Mouse (Mus musculus) cerebellum, adult 2 months (tissue): ENCODE measurements around the gene Yipf2. TPM values are rescaled to one million over a fixed set of nuclear protein-coding genes. Genes with fewer than 3 reads are reported as not detected.
A peak's percentile ranks its signal among the peaks of the same experiment; 100 is the strongest.

Experiments used
- DNase-seq, 2 experiments: peaks; one replicate each; pipeline ENCODE4 v3.0.0; 2021
- H3K27ac ChIP-seq: fragments of 200-500 bp; 2 replicates; pipeline ENCODE4 v1.5.1; 2012; ENCODE audit warnings: low read length, control low read depth, inconsistent platforms; ENCODE audit not compliant: insufficient read depth
- H3K27me3 ChIP-seq: fragments of 200-500 bp; 2 replicates; pipeline ENCODE4 v1.6.1; 2012; ENCODE audit warnings: inconsistent platforms, mild to moderate bottlenecking, low read length, moderate library complexity; ENCODE audit not compliant: control insufficient read depth, insufficient read depth
- H3K4me1 ChIP-seq: fragments of 200-500 bp; 2 replicates; pipeline ENCODE4 v1.6.1; 2011; ENCODE audit warnings: low read length; ENCODE audit not compliant: control insufficient read depth, insufficient read depth
- H3K4me3 ChIP-seq: fragments of 200-500 bp; replicated peaks from 2 replicates; pipeline ENCODE3; 2011; ENCODE audit warnings: mild to moderate bottlenecking, low read depth, low read length, control low read depth; ENCODE audit not compliant: insufficient read depth
- CTCF ChIP-seq: fragments of 200-500 bp; IDR thresholded peaks from 2 replicates; pipeline ENCODE4 v1.5.1; 2011; ENCODE audit warnings: low read depth, mild to moderate bottlenecking, control low read depth, low read length, moderate library complexity, borderline replicate concordance; ENCODE audit not compliant: insufficient read depth
- POLR2A ChIP-seq: fragments of 200-500 bp; IDR thresholded peaks from 2 replicates; pipeline ENCODE4 v1.6.1; 2011; ENCODE audit warnings: low read length, control low read depth, borderline replicate concordance; ENCODE audit not compliant: insufficient read depth
- WGBS: fragments of 180-500 bp; shearing (Covaris S2); methylation state at CpG from one replicate; pipeline ENCODE4 v1.1.7; 2018; 5-methylcytosine and 5-hydroxymethylcytosine counted together
- polyA plus RNA-seq: library from polyadenylated mRNA; depleted of rRNA; stranded (reverse); fragments of >200 nt; gene quantifications from 2 replicates; pipeline ENCODE4 v1.2.3, GENCODE M21; 2012

Gene Yipf2
- polyA plus RNA-seq, 1 experiment = 30.9 TPM

DNA sequence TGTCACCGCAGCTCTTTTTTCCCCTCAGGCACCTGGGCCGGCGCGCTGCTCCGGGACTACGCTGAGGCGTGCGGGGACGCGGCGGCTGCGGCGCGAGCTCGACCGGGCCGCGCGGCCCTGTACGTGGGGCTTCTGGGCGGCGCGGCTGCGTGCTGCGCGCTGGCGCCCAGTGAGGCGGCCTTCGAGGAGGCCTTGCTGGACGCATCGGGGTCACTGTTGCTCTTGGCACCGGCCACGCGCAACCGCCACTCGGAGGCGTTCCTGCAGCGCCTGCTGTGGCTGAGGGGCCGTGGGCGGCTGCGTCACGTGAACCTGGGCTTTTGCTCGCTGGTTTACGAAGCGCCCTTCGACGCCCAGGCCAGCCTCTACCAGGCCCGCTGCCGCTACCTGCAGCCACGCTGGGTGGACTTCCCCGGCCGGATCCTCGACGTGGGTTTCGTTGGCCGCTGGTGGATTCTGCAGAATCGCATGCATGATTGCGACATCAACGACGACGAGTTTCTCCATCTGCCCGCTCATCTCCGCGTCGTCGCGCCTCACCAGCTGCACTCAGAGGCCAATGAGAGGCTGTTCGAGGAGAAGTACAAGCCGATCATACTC lies 594 bp upstream of the Yipf2 start:
- Histone ChIP-seq H3K4me3 (peak overlapping the region; percentile 93), H3K4me1 (peaks cover 8% of the 10 kb centered on the region; the same call in 1 of the 2 replicates), H3K27ac (peak overlapping the region; percentile 30), H3K27me3 (no peaks in the 10 kb centered on the region)
- TF ChIP-seq POLR2A (no peak), CTCF (no peak)
- DNase-seq = peak in 1 of 2 experiments; percentile 59
- WGBS = under 1% methylated on average over 69 of the region's 69 CpGs

DNA sequence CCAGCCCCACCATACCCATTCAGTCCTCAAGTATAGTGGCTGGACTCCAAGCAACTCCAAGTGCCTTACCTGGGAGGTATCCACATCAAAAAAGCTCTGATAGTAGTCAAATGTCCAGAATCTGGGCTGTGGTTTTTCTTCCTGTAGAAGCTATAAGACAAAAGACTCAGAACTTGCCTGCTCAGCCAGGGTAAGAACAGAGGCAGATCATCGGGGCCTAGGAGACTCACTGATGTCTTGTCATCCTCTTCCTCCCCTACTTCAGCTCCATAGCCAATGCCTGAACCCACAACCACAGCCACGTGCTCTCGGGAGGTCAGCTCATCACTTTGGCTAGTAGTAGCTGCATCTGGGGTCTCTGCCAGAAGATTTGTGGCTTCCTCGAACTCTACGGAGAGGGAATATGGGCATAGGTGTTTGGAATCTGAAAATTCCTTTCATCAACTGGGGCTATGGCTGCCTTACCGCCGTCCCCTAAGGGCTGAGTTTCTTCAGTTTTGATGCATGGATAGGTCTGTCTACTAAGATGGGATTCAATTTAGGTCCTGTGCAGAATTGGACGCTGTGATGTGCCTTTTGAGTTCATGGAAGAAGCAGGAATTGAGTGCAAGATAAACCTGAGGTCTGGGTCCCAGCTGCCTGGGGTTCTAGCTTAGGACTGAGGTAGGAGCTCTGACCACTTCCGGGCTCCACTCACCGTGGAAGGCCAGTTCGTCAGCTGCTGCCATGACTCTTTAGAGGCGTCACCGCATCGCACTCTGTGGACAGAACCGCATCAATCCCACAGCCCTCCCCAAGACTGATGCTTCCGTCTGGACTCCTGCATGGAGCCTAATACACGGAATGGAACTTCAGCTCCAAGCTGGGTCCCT lies 561 bp downstream of the Yipf2 start:
- H3K27ac ChIP-seq = peak overlapping the region; percentile 68
- no peaks in the 10 kb centered on the region for H3K27me3 ChIP-seq
- WGBS = 9% methylated on average over 17 of the region's 17 CpGs
- no peak for TF ChIP-seq POLR2A
- no peak for TF ChIP-seq CTCF
- H3K4me1 ChIP-seq = peaks cover 8% of the 10 kb centered on the region; the same call in 1 of the 2 replicates
- H3K4me3 ChIP-seq = peak overlapping the region; percentile 93
- peak in 1 of 2 experiments; percentile 41 for DNase-seq

DNA sequence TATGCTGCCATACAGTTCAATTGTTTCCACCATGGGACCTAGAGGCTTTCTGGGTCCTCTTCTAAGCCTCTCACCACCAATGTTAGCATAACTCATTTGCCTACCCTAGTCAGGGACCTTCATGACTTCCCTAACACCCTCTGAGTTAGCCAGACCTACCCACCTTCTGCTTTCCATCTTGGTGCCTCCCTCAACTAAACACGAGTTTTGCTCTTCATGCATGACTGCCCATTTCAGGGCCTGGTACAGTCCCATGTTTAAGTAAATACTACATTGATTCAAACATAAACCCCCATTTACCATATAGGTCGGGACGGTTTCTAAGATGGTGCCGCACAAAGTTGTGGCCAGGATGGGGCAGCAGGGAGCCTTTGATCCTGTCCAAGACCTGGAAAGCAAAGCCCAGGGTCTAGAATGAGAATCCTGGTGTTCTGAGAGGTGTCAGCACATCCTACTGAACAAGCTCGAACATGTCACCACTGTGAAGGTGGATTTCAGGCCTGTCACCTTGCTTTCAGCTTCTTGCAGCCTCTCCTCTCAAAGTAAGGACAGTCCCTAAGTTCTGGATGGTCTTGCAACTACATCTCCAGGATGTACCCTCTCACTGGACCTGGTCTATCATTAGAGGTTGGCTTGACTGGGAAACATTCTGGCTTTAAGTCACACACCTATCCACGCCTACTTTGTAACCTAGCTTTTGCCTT lies 1.3 kb downstream of the Yipf2 start:
- peaks cover 8% of the 10 kb centered on the region; the same call in 1 of the 2 replicates for H3K4me1 ChIP-seq
- DNase-seq = no peak
- WGBS = 68% methylated on average over 6 of the region's 6 CpGs
- TF ChIP-seq CTCF = no peak
- no peak for TF ChIP-seq POLR2A
- no peaks in the 10 kb centered on the region for H3K27me3 ChIP-seq
- no peak overlapping the region for H3K27ac ChIP-seq
- H3K4me3 ChIP-seq = no peak overlapping the region

DNA sequence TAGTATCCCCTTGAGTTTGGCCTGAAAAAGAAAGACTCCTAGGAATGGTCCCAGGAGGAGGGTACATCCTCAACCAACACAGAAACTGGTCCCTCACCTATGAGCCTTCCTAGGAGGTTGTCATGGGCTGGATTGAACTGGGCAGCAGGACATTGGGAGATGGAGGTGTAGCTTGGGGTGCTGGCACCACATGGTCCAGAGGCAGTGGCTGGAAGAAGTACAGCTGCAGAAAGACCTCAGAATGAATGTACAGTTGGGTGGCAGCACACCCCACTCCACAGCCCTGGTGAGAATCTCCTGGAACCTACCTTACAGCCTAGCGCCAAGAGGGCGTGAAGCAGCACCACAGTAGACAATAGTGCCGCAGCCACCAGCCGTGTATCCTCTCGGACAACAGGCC lies 3.1 kb downstream of the Yipf2 start:
- Histone ChIP-seq H3K4me1 (peaks cover 8% of the 10 kb centered on the region; the same call in 1 of the 2 replicates), H3K27me3 (no peaks in the 10 kb centered on the region), H3K27ac (no peak overlapping the region), H3K4me3 (no peak overlapping the region)
- 69% methylated on average over 5 of the region's 5 CpGs for WGBS
- DNase-seq = no peak
- TF ChIP-seq CTCF = no peak

DNA sequence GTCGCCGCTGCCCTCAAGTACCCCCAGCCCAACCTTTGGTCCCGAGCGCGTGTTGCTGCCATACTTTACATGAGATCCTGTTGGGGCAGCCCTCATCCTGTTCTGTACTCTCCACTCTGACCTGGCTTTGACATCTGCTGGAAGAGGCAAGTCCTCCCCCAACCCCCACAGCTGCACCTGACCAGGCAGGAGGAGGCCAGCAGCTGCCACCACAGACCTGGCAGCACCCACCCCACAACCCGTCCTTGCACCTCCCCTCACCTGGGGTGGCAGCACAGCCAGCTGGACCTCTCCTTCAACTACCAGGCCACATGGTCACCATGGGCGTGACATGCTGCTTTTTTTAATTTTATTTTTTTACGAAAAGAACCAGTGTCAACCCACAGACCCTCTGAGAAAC lies 4.3 kb downstream of the Yipf2 start:
- H3K4me3 ChIP-seq = no peak overlapping the region
- peaks cover 8% of the 10 kb centered on the region; the same call in 1 of the 2 replicates for H3K4me1 ChIP-seq
- 74% methylated on average over 8 of the region's 8 CpGs for WGBS
- no peaks in the 10 kb centered on the region for H3K27me3 ChIP-seq
- no peak overlapping the region for H3K27ac ChIP-seq
- TF ChIP-seq CTCF = no peak
- no peak for TF ChIP-seq POLR2A
- DNase-seq = no peak

DNA sequence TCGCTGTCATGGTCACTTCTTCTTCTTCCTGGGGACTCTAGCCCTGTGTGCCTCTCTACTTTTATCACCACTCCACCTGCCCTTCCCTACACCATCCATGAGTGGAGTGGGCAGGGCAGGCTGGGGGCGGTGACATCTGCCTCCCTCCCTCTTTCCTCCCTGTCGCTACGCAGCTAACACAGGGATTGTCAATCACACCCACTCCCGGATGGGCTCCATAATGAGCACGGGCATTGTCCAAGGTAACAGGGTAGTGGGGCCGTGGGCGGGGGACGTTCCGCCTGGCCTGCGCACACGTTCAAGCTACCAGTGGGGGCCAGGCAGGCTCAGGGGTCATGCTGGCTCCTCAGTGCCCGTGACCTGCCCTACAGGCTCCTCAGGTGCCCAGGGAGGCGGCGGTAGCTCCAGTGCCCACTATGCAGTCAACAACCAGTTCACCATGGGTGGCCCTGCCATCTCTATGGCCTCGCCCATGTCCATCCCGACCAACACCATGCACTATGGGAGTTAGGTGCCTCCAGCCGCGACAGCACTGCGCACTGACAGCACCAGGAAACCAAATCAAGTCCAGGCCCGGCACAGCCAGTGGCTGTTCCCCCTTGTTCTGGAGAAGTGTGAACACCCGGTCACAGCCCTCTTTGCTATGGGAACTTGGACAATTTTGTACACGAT lies 4.8 kb downstream of the Yipf2 start:
- Histone ChIP-seq H3K27me3 (no peaks in the 10 kb centered on the region), H3K4me1 (peaks cover 8% of the 10 kb centered on the region; the same call in 1 of the 2 replicates), H3K27ac (no peak overlapping the region), H3K4me3 (no peak overlapping the region)
- 75% methylated on average over 23 of the region's 23 CpGs for WGBS
- TF ChIP-seq CTCF (no peak), POLR2A (no peak)
- DNase-seq = no peak

DNA sequence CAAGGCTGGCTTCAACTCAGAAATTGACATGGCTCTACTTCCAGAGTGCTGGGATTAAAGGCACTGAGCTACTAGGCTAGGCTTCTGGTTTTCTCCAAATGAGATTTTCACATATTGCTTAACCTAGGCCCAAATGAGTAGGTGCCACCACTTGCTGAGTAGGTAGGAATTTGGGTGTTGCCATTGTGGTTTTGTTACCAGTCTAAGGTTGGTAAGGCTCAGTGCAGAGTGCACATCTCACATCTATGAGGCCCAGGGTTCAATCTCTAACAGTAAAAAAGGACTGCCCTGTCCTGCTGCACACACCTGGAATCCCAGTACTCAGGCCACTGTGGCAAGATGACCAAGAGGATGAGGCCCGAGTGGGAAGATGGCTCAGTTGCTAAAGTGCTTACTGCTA lies 7.2 kb downstream of the Yipf2 start:
- TF ChIP-seq CTCF (no peak), POLR2A (no peak)
- 96% methylated on average over 1 of the region's 1 CpGs for WGBS

More for the DNA sequence above, 7.2 kb downstream of the Yipf2 start:
- Histone ChIP-seq H3K27me3 (no peaks in the 10 kb centered on the region), H3K27ac (no peak overlapping the region), H3K4me1 (no peaks in the 10 kb centered on the region), H3K4me3 (no peak overlapping the region)
- no peak for DNase-seq
